Mouse (Mus musculus): ENCODE measurements around the gene Tbc1d4.

Tbc1d4 gene

DNA sequence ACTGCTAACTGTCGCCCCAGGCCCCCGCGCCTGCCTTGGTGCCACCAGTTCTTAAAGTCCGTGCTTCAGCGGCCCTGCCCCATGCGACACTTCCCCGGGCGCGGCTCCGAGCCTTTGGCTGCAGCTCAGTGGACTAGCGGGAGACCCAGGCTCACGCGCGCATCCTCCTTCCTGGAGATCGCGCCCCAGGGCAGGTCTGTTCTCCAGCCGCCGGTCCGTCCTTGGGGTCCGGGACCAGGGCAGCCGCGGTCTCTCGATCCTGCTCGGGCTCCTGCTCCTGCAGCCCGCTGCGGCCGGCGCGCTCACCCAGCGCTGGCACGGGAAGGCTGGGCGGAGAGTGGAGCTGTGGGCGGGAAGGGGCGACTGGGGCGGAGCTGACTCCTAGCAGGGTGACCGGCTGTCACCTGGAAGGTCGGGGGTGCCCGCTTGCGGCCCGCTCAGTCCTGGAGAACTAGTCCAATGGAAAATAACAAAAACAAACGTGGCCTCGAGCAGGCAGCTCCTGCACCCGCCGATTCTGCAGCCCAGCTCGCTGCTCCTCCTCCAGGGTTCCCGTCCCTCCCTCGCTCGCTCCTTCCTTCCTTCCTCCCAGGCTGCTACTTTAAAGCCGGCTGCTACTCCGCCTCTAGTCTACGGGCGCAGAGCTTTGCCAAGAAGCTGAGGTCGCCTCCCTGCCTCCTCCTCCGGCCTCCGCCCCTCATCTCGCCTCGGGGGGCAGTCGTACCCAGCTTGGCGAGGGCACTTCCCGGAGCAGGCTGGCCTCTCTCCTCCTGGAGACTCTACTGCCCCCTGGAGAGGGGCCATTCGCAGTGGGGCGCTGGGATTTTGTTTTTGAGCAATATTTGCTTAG, at the start of gene Tbc1d4:
Gene Tbc1d4, minus strand, starts transcription at position 673 of the 850 bp plus-strand sequence.
- in situ Hi-C loops (cut with MseI, MboI), result loop anchor here in 1 of 2 experiments (5.0 kb wide), 1 partner anchor 91 kb away; no protein-coding TSS in a partner anchor

DNA sequence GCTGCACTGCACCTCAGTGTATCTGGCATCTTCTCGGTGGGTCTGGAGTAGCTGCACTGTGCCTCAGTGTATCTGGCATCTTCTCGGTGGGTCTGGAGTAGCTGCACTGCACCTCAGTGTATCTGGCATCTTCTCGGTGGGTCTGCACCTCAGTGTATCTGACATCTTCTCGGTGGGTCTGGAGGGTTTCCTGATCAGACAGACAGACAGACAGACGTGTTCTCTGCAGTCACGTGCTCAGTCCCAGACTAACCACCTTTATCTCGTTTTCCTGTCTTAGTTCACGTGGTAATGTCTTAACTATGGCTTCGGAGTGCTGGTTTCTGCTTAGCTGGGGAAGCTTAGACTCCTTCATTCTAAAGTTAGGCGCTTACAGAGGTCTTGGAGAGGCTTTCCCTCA, 47.3 kb upstream of the Tbc1d4 start:
- in situ Hi-C loops (cut with MseI, MboI), result no loop called here

DNA sequence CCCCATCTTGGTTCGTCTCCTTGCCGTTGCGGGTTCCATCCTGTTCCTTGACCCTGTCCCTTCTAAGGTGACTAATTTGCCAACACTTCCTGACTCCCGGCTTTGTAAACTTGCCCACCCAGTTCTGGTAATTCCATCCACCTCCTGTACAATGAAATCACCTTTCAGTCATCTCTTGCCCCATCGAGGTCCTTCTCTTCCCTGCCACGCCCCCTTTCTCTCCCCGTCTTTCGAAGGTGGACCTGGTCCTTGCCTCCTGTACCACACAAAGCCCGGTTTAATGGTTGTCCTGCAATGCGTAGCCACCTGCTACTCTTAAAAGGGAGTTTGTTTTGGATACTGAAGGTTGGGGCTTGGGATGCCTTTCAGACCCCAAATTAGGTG, 45.5 kb upstream of the Tbc1d4 start:
- in situ Hi-C loops (cut with MseI, MboI), result no loop called here

DNA sequence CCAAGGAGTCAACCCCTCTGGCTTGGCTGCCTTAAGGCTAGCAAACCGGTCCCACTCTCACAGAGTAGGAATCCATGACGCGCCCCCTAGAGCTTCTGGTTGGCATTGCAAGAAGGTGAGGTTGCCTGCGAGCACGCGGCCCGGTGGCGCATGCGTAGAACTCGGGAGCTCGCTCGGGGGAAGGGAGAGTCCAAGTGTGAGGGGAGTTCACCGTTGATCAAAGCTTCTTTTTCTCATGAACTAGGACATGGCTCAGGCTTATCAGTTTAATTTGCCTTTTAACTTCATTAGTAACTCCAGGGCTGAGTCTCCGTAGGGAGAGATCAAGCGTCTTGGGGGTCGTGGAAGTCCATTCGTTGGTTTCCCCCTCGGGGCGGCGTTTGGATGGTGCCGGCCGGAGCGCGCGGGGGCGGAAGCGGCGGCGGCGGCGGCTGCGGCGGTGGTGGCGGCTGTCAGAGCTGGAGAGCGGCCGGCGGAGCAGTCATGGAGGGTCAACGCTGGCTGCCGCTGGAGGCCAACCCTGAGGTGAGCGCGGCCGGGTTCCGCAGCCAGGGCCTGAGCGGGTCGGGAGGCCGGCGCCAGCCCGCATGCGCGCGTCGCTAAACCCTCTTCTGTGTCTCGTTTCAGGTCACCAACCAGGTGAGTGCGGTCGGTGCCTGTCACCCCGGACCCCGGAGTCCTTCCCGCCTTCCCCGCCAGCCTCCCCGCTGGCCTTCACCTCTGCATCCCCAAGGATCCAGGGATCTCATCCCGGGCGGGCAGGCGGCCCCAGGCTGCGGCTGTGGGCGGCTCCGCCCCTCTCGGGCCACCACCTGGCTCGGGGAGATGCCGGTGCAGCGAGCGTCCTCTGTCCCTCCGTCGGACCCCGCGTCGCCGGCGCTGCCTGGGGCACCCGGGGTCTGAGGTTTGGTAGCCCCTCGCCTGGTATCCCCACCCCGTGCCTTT, 44.9 kb upstream of the Tbc1d4 start, which contains the start of gene Uchl3:
Gene Uchl3, plus strand, starts transcription at position 387 of the 945 bp plus-strand sequence.
- in situ Hi-C loops (cut with MseI, MboI), result no loop called here

- in situ Hi-C loops (cut with MseI, MboI), result no loop called here
These were observed 43.6 kb upstream of the Tbc1d4 start for GRCm38 (mm10) chr14:101652571-101652970.

DNA sequence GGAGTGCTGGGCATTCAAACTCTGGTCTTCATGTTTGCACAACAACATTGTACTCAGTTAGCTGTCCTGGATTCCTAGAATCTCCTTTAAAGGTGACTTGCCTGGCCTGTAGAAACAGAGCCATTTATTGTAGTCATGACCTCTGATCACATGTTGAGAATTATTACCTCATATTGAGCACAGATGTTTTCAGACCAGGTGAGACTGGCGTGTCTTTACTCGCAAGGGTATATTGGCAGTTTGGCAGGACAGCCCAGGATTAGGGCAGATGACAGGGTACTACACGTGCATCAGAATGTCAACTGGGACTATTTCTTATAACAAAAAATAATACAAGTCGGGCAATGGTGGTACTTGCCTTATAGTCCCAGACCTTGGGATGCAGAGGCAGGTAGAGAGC, 41.6 kb upstream of the Tbc1d4 start:
- in situ Hi-C loops (cut with MseI, MboI), result no loop called here

- in situ Hi-C loops (cut with MseI, MboI), result no loop called here
These were observed 36.0 kb upstream of the Tbc1d4 start for GRCm38 (mm10) chr14:101644948-101645347.

- in situ Hi-C loops (cut with MseI, MboI), result no loop called here
These were observed 31.3 kb upstream of the Tbc1d4 start, which contains the start of gene Commd6 for GRCm38 (mm10) chr14:101640153-101640843. Commd6 (minus strand) TSS chr14:101640686.

GRCm38 (mm10) chr14:101637381-101637780, 28.4 kb upstream of the Tbc1d4 start:
- in situ Hi-C loops (cut with MseI, MboI), result no loop called here

DNA sequence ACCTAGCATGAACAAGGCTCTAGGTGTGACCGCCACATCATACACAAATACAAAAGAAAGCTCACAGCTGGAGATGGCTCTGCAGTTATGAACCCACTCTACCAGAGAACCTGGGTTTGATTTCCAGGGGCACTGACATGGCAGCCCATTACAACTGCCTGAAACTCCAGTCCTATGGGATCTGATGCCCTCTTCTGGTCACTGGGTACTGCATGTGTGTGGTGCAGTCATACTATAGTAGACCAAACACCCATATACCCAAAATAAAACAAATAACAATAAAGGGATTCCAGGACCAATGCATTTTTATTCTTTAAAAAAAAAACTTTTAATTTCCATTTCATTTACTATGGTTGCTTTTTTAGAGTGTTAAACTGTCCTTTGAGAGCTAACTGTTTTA, 26.8 kb upstream of the Tbc1d4 start:
- in situ Hi-C loops (cut with MseI, MboI), result no loop called here

DNA sequence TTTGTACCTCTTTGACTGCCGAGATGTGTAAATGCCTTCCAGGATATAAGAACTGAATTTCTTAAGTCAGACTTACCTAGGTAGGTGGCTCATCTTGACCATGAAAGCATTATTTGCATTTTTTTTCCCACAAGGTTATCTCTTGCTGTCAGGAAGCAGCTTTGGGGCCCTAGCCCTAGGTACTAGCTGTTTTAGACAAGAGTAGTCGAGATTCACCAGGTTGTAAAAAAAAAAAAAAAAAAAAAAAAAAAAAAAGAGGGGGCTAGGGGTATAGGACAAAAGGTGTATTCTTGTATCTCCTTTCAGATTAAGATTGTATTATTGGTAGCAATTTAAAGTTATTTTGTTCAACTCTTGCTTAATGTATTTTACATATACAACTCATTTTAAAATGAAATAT, 21.6 kb upstream of the Tbc1d4 start:
- in situ Hi-C loops (cut with MseI, MboI), result no loop called here

DNA sequence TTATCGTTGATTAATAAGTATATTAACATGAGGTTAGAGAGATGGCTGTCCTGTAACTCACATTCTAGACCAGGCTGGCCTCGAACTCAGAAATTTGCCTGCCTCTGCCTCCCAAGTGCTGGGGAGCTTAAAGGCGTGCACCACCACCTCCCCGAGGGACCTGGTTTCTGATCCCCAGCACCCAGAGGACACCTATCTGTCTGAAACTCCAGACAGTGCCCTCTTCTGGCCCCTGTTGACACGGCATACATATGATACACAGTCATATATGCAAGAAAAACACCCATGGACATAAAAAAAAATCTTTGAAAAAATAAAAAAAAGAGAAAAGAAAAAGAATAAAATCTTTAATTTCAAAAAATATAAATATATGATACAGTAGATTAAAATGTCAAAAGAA, 8.7 kb upstream of the Tbc1d4 start:
- in situ Hi-C loops (cut with MseI, MboI), result no loop called here

DNA sequence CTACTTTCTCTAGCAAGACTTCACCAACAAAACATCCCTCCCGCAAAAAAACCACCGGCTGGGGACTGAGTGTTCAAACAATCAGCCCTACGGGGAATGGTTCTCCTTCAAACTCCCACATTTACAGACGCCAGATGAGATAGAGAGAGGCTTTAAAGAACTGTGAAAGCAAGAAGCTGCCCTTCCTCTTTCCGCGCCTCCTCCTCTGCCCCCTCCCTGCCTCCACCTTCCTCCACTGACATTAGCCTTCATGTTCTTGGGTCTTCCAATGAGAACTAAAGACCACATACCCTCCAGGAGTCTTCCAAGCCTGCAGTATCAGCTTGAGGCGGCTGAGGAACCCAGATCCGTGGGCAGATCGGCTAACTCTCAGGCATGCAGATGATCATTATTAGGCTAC, 7.2 kb upstream of the Tbc1d4 start:
- in situ Hi-C loops (cut with MseI, MboI), result no loop called here

DNA sequence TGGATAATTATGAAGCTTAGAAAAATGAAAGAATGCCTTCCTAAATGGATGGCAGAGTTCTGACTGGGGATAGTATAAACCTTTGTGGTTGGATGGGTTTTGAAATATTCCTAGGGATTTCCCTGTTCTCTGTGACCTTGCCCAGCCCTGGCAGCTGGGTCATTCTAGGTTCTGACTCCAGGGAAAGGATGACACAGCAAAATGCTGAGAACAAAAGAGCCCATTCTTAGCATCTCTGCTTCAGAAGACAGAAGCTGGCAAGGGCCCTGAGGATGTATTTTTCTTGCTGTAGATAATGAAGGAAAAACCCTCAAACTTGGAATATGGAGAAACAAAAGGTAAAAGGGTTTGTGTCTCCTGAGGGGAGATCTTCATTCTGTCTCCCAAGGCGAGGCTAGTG, 4.2 kb upstream of the Tbc1d4 start:
- in situ Hi-C loops (cut with MseI, MboI), result no loop called here

DNA sequence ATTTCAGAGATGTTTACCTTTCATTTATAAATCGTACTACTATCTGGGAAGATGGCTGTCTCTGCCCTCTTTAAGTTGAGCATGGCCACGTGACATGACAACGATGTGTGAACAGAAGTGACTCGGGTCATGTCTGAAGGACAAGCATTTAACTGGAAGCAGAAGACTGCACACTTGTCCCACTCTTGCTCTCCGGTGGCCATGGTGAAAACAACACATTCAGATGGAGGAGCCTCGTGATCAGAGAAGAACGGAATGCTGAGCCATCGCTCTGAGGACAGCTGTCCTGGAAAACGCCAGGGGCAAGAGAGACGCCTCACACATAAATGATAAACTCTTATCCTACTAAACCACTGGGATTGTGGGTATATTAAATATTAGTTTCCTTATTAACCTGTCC, 1.7 kb upstream of the Tbc1d4 start:
- in situ Hi-C loops (cut with MseI, MboI), result no loop called here

- in situ Hi-C loops (cut with MseI, MboI), result loop anchor here in 1 of 2 experiments (5.0 kb wide), 1 partner anchor 91 kb away; no protein-coding TSS in a partner anchor
These were observed 1.1 kb downstream of the Tbc1d4 start for GRCm38 (mm10) chr14:101607631-101608518.

DNA sequence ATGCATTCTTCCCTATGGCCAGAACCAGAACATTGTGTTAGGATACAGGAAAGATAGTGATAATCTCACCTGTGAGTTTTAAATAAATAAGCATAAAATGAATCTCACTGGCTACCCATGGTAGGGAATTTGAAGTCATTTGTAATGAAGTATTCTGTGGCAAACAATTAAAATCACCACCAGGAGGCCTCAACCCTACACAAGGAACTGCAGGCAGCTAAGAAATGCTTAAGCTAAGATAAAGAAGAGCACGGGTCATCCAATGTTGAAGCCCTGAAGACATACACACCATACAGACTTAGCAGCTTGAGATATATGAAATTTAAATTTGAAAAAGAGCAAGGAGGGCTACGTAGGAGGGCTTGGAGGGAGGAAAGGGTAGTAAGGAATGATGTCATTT, 3.1 kb downstream of the Tbc1d4 start:
- in situ Hi-C loops (cut with MseI, MboI), result loop anchor here in 1 of 2 experiments (5.0 kb wide), 1 partner anchor 89 kb away; no protein-coding TSS in a partner anchor

- in situ Hi-C loops (cut with MseI, MboI), result no loop called here
These were observed 6.1 kb downstream of the Tbc1d4 start for GRCm38 (mm10) chr14:101602851-101603250.

DNA sequence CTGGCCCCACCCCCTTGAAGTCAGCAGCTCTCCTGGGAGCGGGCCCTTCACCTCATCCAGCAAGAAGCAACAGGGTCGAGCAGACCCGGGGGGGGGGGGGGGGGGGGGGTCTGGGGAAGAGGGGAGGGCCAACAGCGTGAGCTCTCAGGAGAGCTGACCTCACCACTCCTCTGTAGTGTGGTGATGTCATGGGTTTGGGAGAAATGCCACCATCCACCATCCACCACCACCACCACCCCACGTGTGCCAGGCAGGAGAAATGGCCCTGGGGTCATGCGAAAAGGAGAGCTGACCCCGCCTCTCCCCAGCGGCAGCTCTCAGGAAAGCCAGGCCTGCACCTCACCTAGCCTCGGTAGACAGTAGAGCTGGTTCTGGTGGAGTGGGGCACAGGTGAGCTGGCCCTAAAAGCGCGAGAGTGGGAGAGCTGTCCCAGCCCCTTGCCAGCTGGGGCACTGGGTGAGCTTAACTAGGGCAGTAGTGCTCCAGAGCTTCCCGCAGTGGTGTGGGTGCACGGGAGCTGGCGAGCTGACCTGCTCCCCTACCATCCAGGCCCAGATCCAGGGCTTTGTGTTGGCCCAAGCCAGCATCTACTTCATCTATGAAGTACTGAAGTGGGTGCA, 11.8 kb downstream of the Tbc1d4 start:
- in situ Hi-C loops (cut with MseI, MboI), result no loop called here

- in situ Hi-C loops (cut with MseI, MboI), result no loop called here
These were observed 12.3 kb downstream of the Tbc1d4 start for GRCm38 (mm10) chr14:101596691-101597090.
